In the genomic region with DNA sequence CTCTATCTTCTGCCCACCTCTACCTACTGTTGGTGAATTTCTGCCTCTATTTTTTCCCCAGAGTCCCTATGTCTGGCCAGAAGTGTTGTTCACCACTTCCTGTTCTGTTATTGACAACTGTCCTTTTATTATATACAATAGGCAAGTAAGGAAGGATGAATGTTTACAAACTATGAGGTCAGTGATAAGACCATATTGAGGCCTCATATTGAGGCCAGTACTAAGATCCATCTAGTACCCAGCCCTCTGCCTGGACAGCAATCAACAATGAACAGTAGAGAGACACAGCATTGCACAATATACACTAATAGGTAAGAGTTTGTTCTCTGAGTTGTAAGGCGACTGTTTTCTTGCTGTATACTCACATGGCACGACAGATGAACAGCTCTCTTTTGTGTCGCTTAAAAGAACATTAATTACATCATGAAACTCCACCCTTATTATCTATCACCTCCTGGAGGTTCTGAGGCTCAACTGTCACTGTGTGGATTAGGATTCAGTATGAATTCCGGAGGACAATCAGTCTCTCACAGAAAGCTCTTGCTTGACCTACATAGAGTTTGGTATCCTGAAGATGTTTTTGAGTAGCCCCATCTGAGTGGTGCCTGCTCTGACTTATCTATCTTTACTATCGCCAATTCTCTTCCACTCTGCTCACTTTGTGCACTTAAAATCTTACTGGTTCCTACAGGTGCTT, we compare ENCODE assay signal across 15 mouse cellular contexts.
"Had no signal": no experiment of that assay in that cellular context is flagged by ENCODE, and none has a peak within 500 bp of the region (broad histone marks: within the 10 kb centered on the region; RNA-seq: fewer than 3 reads in every experiment).

No protein-coding gene starts in this region.

- H3K36me3 ChIP-seq: kidney, embryonic 15.5 days; limb, embryonic 10.5 days; limb, embryonic 13.5 days; midbrain, embryonic 12.5 days; midbrain, embryonic 15.5 days had no signal

- H3K27me3 ChIP-seq: kidney, embryonic 15.5 days; limb, embryonic 13.5 days; midbrain, embryonic 12.5 days; midbrain, embryonic 15.5 days had no signal

- H3K9ac ChIP-seq: kidney, embryonic 15.5 days; limb, embryonic 13.5 days; lung, embryonic 14.5 days; midbrain, embryonic 12.5 days; midbrain, embryonic 15.5 days had no signal

- H3K4me3 ChIP-seq: kidney, embryonic 15.5 days; limb, embryonic 10.5 days; limb, embryonic 13.5 days; midbrain, embryonic 12.5 days; midbrain, embryonic 15.5 days had no signal

- H3K4me2 ChIP-seq: kidney, embryonic 15.5 days; limb, embryonic 13.5 days; lung, embryonic 14.5 days; midbrain, embryonic 12.5 days; midbrain, embryonic 15.5 days had no signal

- H3K4me1 ChIP-seq: limb, embryonic 13.5 days; midbrain, embryonic 12.5 days; midbrain, embryonic 15.5 days had no signal

- ATAC-seq: lung, postnatal 0 days; midbrain, embryonic 15.5 days had no signal

- DNase-seq: kidney, adult 11 months; kidney, adult 8-10 months; kidney, postnatal 10 days; kidney, postnatal 36 days; lung, embryonic 14.5 days; thymus, adult 2 months; thymus, postnatal 25 days had no signal

- H3K9me3 ChIP-seq: kidney, embryonic 15.5 days; limb, embryonic 10.5 days; limb, embryonic 13.5 days; midbrain, embryonic 12.5 days; midbrain, embryonic 15.5 days had no signal

- H3K27ac ChIP-seq: kidney, embryonic 15.5 days; limb, embryonic 10.5 days; limb, embryonic 13.5 days; macrophage; midbrain, embryonic 12.5 days; midbrain, embryonic 15.5 days; stomach, postnatal 0 days had no signal
